Mouse (Mus musculus): ENCODE measurements at regions not wholly inside any gene's neighbourhood (a gene's known extent, or its start where the extent isn't known, plus 50 kb on each side); places are given as distances from the start of the nearest gene placed in this dataset.

DNA sequence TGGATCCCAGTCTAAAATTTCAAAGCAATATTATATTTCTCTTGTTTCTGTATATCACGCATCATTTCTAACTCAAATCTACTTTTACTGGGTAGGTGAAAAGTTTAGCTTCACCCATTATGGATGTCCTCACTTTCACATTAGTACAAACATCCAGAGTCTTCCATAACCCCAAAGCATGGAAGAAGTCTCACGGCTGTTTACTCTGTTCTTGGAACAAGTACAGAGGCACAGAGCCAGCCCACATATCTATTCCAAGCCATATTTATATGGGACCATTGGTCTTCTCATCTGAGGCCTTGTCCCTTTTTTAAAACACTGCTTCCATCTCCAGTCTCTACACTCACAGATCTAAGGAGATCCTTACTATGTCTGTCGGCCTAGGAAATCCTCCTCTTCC lies 192.8 kb downstream of the Tm2d1 start:
- no peak for DNase-seq

DNA sequence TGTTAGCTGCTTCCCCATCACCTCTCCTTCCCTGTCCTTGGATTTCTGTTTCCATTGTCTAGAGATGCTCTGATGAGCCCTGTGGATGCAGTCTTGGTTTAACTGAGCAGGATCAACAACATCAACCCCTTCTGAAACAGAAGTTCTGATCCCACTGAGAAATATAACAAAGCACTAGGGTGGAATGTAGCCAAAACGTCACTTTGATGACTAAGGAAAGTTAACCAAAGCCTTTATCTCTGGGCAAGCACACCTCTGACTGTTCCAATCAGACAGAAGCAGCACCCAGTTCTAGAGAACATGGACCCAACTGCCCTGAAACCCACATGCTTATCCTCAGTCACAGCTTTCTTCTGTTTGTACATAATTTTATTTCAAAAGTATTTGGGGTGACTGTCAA lies 193.2 kb downstream of the Tm2d1 start:
- no peak for DNase-seq

DNA sequence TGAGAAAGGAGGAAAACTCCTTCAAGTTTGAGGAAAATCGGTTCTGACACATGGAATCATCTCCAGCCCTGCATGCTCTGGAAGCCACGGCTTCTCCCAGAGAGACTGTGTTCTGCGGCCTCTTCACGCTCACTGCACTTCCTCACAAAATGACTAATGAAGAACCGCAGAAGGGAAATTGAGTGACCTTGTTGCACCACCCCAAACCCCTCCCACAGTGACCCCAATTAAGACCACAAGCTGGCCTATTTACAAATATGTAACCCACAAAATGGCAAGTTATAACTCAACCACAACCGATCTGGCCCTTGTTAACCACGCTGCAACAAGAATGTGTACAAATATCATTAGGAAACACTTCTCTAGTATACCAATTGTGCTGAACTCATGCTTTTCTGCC lies 194.2 kb downstream of the Tm2d1 start:
- no peak for DNase-seq

DNA sequence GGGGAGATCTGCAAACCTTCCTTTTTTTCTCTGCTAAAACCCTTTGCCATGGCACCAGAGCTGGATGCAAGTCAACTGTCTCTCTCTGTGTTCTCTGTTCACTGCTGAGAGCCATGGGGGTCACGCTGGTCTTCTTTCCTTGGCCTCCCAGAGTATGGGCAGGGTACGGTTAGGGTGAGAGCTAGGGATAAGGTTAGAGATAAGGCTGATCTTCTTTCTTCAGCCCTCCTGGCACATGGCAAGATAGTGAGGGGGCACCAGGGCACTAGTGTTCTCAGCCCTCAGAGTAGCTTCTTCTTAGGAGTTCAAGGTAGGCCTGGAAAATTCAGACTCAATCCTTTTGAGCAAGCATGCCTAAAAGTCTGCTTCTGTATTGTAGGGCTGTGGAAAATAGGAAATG lies 196.1 kb downstream of the Tm2d1 start:
- DNase-seq = no peak

DNA sequence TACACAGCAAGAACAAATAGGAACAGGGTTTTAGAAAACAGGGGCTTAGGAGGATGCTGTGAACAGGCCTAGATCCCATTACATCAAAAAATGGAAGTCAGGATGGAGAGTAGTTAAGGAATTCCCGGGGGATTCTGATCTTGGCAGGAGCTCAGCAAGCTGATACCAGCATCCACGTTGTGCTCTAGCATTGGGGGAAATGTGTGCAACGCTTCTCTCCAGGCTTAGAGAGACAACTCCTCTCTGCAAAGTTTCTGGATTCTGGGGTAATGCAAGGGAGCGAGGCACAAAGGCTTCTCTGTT lies 201.1 kb downstream of the Tm2d1 start:
- DNase-seq = peak; percentile 5

DNA sequence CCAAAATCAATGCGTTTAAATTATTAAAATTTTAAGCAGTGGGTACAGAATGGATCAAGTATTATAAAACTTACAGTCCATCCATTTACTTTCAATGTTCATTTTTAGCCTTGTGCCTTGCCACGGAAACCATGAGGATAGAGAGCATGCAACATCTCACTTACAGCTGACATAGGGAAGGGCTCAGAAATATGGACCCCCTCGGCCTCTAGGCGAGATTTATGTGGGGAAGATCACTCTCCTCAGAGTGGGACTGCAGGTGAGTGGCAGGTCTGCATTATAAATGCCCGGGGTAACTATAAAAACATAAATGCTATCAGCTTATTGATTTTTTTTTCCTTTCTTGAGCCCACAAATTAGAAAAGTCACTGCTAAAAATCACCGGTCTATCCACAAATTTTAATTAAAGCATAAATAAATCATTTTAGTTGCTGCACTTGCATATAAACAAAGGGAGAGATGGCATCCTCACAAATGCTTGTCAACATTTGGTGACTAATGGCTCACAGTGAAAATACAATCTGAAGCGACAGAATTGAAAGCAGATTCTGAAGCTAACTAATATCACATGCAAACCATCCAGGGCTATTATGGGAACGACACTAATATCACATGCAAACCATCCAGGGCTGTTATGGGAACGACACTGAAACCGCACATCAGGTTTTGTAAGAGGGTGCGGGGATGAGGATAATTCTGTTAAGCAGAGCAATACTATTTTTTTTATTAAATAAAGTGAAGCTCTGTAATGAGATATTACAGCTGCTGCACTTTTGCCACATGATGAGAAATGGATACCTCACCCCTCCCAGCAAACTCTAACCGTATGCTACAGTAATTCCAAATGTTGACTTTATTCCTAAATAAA lies 201.7 kb downstream of the Tm2d1 start:
- DNase-seq = no peak

DNA sequence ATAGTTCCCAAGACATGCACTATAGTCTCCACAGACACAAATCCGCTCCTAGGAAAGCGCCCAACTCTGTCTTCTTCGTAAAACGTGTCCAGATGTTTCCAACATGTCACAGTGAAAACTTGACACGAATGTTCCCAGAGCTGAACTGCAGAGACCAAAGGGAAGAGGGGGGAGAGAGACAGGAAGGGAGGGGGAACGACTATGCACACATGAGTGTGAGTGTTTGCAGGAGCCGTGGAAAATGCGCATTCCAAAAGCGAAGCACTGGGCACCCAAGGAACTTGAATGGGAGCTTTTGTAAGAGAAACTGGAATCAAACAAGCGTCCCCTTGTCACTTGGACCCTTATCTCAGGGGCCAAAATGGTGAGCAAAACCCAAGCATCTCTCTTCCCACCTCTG lies 202.8 kb downstream of the Tm2d1 start:
- DNase-seq = no peak

All from right cerebral cortex, postnatal 4 days (tissue).